Mouse (Mus musculus) heart, postnatal 0 days (tissue): ENCODE data around the gene Gm44511. TPM values are rescaled to one million over a fixed set of nuclear protein-coding genes. Genes with fewer than 3 reads are reported as not detected.
"Not testable (repeated sequence)": the region's sequence is repeated elsewhere in the genome, so short reads cannot be mapped to it uniquely, and the experiment has no call there.

Experiments used
- ATAC-seq: fragments of 200-750 bp; cut with Nextera tagmentation; 2 replicates; pipeline ENCODE4 v1.8.0; 2017; ENCODE audit warnings: low read depth, moderate number of reproducible peaks, moderate library complexity; ENCODE audit not compliant: insufficient read depth
- DNase-seq: peaks from one replicate; pipeline ENCODE4 v3.0.0-alpha.2; 2016; ENCODE audit warnings: low spot score
- H3K27ac ChIP-seq: fragments of 300-500 bp; sonication (generic); 2 replicates; pipeline ENCODE4 v1.5.1; 2014; ENCODE audit warnings: low read depth, mild to moderate bottlenecking
- H3K27me3 ChIP-seq: fragments of 300-500 bp; sonication (generic); 2 replicates; pipeline ENCODE4 v1.6.1; 2014; ENCODE audit warnings: low read length, mixed read lengths; ENCODE audit not compliant: control insufficient read depth, insufficient read depth
- H3K36me3 ChIP-seq: fragments of 300-500 bp; sonication (generic); replicated peaks from 2 replicates; pipeline ENCODE4 v1.6.1; 2014; ENCODE audit warnings: low read length, mixed read lengths; ENCODE audit not compliant: control insufficient read depth, insufficient read depth
- H3K4me1 ChIP-seq: fragments of 300-500 bp; sonication (generic); 2 replicates; pipeline ENCODE4 v1.6.1; 2014; ENCODE audit warnings: antibody characterized with exemption; ENCODE audit not compliant: control insufficient read depth, insufficient read depth
- H3K4me2 ChIP-seq: fragments of 300-500 bp; sonication (generic); 2 replicates; pipeline ENCODE4 v1.6.1; 2014; ENCODE audit warnings: low read depth, mild to moderate bottlenecking, low read length, moderate library complexity
- H3K4me3 ChIP-seq: fragments of 300-500 bp; sonication (generic); 2 replicates; pipeline ENCODE4 v1.5.1; 2014; ENCODE audit warnings: low read depth, low read length
- H3K9ac ChIP-seq: fragments of 300-500 bp; sonication (generic); replicated peaks from 2 replicates; pipeline ENCODE4 v1.6.1; 2014; ENCODE audit warnings: low read depth, low read length, mixed read lengths
- H3K9me3 ChIP-seq: fragments of 300-500 bp; sonication (generic); replicated peaks from 2 replicates; pipeline ENCODE4 v1.6.1; 2016; ENCODE audit warnings: low read length; ENCODE audit not compliant: control insufficient read depth
- CTCF ChIP-seq: IDR thresholded peaks from 2 replicates; pipeline ENCODE4 v1.5.1; 2016; ENCODE audit warnings: antibody characterized with exemption, control low read depth, low read depth
- EP300 ChIP-seq: IDR thresholded peaks from 2 replicates; pipeline ENCODE4 v1.6.1; 2016; ENCODE audit warnings: antibody characterized with exemption, low read depth
- WGBS: fragments of 180-500 bp; shearing (Covaris S2); extraction: QIAGEN DNeasy Blood & Tissue Kit; methylation state at CpG from one replicate; pipeline ENCODE4 v1.1.7; 2014; 5-methylcytosine and 5-hydroxymethylcytosine counted together
- polyA plus RNA-seq: library from polyadenylated mRNA; unstranded; fragments of >200 nt; fragmentation: Nextera tagmentation; extraction: Ambion mirVana; gene quantifications from 2 replicates; pipeline ENCODE4 v1.2.1, GENCODE M21; 2015
- total RNA-seq: library from RNA; depleted of rRNA; stranded (reverse); fragments of >200 nt; gene quantifications from 2 replicates; pipeline ENCODE4 v1.2.3, GENCODE M21; 2014; ENCODE audit warnings: low replicate concordance

The Gm44511 gene
- total and polyA plus RNA-seq, 2 experiments from 2014 or later = not detected

DNA sequence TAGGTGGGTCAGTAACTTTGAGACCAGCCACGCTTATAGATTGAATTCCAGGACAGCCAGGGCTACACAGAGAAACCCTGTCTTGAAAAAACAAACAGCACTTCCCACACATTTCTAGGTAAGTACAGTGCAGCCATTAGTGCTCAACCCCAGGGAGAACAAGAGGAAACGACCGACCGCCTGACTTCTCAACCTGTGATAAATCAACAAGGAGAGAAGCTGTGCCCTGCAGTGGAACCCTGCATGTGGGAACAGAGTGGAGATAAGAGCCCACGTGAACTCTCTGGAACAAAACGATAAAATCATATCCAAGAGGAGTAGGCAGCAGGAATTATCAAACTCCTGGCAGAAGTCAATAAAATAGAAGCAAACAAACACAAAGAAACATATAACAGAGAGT lies 32.4 kb downstream of the Gm44511 start:
- Histone ChIP-seq H3K4me1 (no peaks in the 10 kb centered on the region), H3K9ac (no peak overlapping the region), H3K4me3 (no peak overlapping the region), H3K9me3 (no peaks in the 10 kb centered on the region), H3K27me3 (no peaks in the 10 kb centered on the region), H3K4me2 (no peak overlapping the region), H3K36me3 (no peaks in the 10 kb centered on the region), H3K27ac (no peak overlapping the region)
- no peak for ATAC-seq
- TF ChIP-seq CTCF = no peak
- TF ChIP-seq EP300 = no peak
- 17% methylated on average over 6 of the region's 6 CpGs for WGBS
- no peak for DNase-seq

DNA sequence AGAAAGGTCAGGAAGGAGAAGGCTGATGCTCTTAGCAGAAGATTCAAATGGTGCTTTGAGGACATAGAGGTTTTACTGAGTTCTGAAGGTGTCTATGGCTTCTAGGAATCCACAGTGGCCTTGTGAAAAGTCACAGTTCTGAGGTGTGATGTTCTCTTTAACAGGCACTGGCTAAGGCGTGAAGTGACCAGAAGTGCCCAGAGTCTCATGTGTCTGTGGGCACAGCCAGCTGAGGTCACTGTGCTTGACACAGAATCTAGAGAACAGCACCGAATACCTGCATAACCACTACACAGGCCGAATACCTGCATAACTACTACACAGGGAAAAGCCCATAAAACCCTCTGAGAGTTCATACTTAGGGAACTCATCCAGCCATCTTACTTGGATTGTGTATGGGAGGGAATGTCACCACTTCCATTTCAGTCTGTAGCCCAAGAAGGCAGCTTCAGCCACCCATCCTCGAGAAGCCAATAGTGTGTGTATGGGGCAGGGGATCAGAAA lies 35.6 kb downstream of the Gm44511 start:
- 69% methylated on average over 4 of the region's 4 CpGs for WGBS
- not testable (repeated sequence) for H3K9me3 ChIP-seq, H3K27ac ChIP-seq, H3K9ac ChIP-seq, H3K4me3 ChIP-seq, ATAC-seq, H3K4me1 ChIP-seq, H3K36me3 ChIP-seq, H3K27me3 ChIP-seq, DNase-seq, H3K4me2 ChIP-seq

DNA sequence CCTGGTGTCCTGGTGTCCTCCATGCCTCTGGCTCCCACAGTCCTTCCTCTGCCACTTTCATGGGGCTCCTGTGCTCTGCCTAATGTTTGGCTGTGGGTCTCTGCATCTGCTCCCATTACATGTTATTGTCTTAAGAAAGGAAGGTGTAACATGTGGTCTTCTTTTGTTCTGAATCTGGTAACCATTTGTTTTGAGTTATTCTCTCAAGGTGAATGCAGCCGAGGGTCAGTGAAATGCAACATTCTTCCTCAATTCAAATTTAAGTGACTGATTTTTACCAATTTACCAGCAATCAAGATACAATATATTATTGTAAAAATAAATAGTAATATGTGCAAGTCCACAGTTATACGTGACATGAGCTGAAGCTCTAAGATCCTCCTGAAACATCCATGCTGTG lies 37.0 kb downstream of the Gm44511 start, which contains the start of gene Klrb1c:
Klrb1c (minus strand) TSS at position 101 of the 400 bp plus-strand sequence.
- H3K4me1 ChIP-seq = no peaks in the 10 kb centered on the region
- H3K9me3 ChIP-seq = no peaks in the 10 kb centered on the region
- H3K27me3 ChIP-seq = no peaks in the 10 kb centered on the region
- H3K4me3 ChIP-seq = no peak within 1 kb of the TSS
- no peak for DNase-seq
- TF ChIP-seq CTCF (no peak), EP300 (no peak)
- no peaks in the 10 kb centered on the region for H3K36me3 ChIP-seq
- no peak for ATAC-seq
- H3K9ac ChIP-seq = no peak within 1 kb of the TSS
- no peak within 1 kb of the TSS for H3K27ac ChIP-seq
- H3K4me2 ChIP-seq = no peak within 1 kb of the TSS
- WGBS = 86% methylated on average over 2 of the region's 2 CpGs

DNA sequence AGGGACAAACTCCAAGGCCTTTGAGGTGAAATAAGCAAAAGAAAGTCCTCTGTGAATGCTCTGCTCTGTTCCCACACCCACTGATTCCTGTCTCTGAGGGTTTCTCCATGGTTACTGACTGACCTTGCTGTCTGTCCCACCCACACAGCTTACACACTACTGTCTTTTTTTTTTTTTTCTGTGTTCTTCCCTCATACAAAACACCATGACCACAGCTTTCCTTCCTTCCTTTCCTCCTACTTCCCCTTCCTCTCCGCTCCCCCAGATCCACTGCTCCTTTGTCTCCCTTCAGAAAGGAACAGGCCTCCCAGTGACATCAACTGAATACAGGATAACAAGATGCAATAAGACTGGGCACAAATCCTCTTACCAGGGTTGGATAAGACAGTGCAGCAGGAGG lies 37.6 kb downstream of the Gm44511 start:
- Histone ChIP-seq H3K36me3 (no peaks in the 10 kb centered on the region), H3K27ac (no peak overlapping the region), H3K4me2 (no peak overlapping the region), H3K4me3 (no peak overlapping the region), H3K9ac (no peak overlapping the region), H3K9me3 (no peaks in the 10 kb centered on the region), H3K27me3 (no peaks in the 10 kb centered on the region), H3K4me1 (no peaks in the 10 kb centered on the region)
- TF ChIP-seq EP300 (no peak), CTCF (no peak)
- no peak for DNase-seq
- no peak for ATAC-seq
- 87% methylated on average over 1 of the region's 1 CpGs for WGBS

DNA sequence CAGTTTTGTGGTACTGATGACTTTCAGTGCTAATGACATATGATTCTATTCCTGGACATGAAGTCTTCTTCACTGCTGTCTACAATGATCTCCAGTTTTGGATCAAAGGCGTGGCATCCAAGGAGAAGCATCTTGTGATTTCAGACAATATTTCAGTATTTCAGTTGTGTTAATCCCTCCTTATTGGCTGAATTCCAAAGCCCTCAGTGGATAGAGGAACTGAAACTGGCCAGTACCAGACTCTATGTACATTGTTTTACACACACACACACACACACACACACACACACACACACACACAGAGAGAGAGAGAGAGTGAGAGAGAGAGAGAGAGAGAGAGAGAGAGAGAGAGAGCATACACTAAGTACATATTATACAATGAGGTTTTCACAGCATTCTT lies 39.7 kb downstream of the Gm44511 start:
- not testable (repeated sequence) for H3K36me3 ChIP-seq, H3K27me3 ChIP-seq, ATAC-seq, DNase-seq, H3K9me3 ChIP-seq, H3K27ac ChIP-seq, H3K9ac ChIP-seq, H3K4me3 ChIP-seq, H3K4me1 ChIP-seq, H3K4me2 ChIP-seq
- WGBS = 67% methylated on average over 1 of the region's 1 CpGs

DNA sequence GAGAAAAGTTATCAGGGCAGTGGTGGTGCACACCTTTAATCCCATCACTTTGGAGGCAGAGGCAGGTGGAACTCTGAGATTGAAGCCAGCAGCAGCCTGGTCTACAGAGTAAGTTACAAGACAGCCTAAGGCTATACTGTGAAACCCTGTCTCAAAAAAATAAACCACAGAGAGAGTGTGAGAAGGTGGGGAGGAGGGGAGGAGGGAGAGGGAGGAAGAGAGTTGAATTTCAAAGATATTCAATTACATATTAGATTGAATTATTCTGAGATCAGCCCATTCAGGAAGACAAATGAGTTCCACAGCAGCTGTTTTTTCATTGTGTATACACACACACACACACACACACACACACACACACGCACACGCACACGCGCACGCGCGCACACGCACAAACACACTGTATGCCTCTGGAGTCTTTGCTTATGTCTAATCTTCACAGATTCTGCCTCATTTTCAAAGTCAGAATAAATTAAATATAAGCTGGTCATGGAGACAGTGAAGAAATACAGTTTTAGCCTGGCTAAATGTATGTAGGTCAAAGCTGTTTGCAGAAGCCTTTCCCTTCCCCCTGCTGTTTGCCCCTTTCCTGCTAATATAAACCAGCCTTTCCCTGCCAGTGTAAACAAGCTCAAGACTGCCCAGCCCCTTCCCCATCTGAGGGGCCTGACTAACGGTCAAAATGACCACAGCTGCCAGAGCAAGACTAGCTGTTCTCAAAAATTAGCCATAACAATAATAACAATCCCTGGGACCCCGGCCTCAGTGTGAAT lies 56.4 kb downstream of the Gm44511 start:
- DNase-seq = no peak
- no peaks in the 10 kb centered on the region for H3K4me1 ChIP-seq
- H3K9ac ChIP-seq = no peak overlapping the region
- 84% methylated on average over 10 of the region's 10 CpGs for WGBS
- no peak overlapping the region for H3K4me2 ChIP-seq
- no peak overlapping the region for H3K27ac ChIP-seq
- H3K9me3 ChIP-seq = no peaks in the 10 kb centered on the region
- H3K27me3 ChIP-seq = no peaks in the 10 kb centered on the region
- TF ChIP-seq EP300 (no peak), CTCF (no peak)
- H3K4me3 ChIP-seq = no peak overlapping the region
- no peak for ATAC-seq
- H3K36me3 ChIP-seq = no peaks in the 10 kb centered on the region
